Mouse (Mus musculus) spleen, adult 2 months (tissue): ENCODE data around the gene Rbms3.

Experiments
- CTCF ChIP-seq: fragments of 200-500 bp; IDR thresholded peaks from 2 replicates; pipeline ENCODE4 v1.5.1; 2011; ENCODE audit warnings: mild to moderate bottlenecking, inconsistent platforms; ENCODE audit not compliant: insufficient read depth, insufficient read length, insufficient replicate concordance; ENCODE audit errors: extremely low read depth
- POLR2A ChIP-seq: fragments of 200-500 bp; IDR thresholded peaks from 2 replicates; pipeline ENCODE4 v1.6.1; 2011; ENCODE audit warnings: low read depth, low read length, inconsistent platforms

DNA sequence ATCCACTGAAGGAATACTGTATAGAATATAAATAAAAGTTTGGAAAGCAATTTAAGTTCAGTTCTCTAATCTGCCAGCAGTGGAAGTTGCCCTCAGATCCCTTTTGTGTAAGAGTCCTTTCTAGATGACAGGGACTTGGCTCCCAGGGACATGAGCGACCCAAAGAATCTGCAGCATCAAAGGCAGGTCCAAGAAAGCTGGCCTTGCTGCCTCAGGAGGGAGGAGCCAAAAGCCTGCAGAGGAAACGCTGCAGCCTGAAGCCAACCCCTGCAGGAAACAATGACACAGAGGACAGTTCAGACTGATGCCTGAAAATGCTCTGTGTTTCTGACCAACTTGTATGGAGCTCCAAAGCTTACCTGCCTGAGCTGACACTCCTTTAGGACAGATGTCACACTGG is 656.1 kb downstream of the Rbms3 start:
- TF ChIP-seq CTCF: no peak
- TF ChIP-seq POLR2A: no peak
